Mouse (Mus musculus) limb, embryonic 10.5 days (tissue): ENCODE results near the gene Inhbb. TPM values are rescaled to one million over a fixed set of nuclear protein-coding genes. Genes with fewer than 3 reads are reported as not detected.

Experiments used
- DNase-seq: peaks from one replicate; pipeline ENCODE4 v3.0.0-alpha.2; 2017; ENCODE audit warnings: low spot score
- H3K27ac ChIP-seq: fragments of 300-500 bp; sonication (generic); 2 replicates; pipeline ENCODE4 v1.5.1; 2016; ENCODE audit warnings: mild to moderate bottlenecking
- H3K27me3 ChIP-seq: fragments of 300-500 bp; sonication (generic); 2 replicates; pipeline ENCODE4 v1.6.1; 2016; ENCODE audit warnings: low read depth, mild to moderate bottlenecking; ENCODE audit not compliant: poor library complexity, severe bottlenecking
- H3K36me3 ChIP-seq: fragments of 300-500 bp; sonication (generic); 2 replicates; pipeline ENCODE4 v1.6.1; 2016; ENCODE audit warnings: mild to moderate bottlenecking, moderate library complexity
- H3K4me1 ChIP-seq: fragments of 300-500 bp; sonication (generic); 2 replicates; pipeline ENCODE4 v1.6.1; 2016
- H3K4me3 ChIP-seq: fragments of 300-500 bp; sonication (generic); 2 replicates; pipeline ENCODE4 v1.5.1; 2016; ENCODE audit warnings: mild to moderate bottlenecking, moderate library complexity
- H3K9me3 ChIP-seq: fragments of 300-500 bp; sonication (generic); replicated peaks from 2 replicates; pipeline ENCODE4 v1.6.1; 2016; ENCODE audit warnings: mild to moderate bottlenecking
- WGBS: fragments of 180-500 bp; shearing (Covaris S2); methylation state at CpG from one replicate; pipeline ENCODE4 v1.1.7; 2016; 5-methylcytosine and 5-hydroxymethylcytosine counted together
- polyA plus RNA-seq: library from polyadenylated mRNA; unstranded; fragments of >200 nt; fragmentation: Nextera tagmentation; extraction: Ambion mirVana; gene quantifications from 2 replicates; pipeline ENCODE4 v1.2.1, GENCODE M21; 2016

Inhbb gene
- polyA plus RNA-seq, 1 experiment from 2014 or later: 0.09 TPM

GRCm38 (mm10) chr1:119389771-119390500, 32.1 kb downstream of the Inhbb start:
- Histone ChIP-seq H3K27ac (no peak overlapping the region), H3K27me3 (peaks cover 23% of the 10 kb centered on the region), H3K36me3 (no peaks in the 10 kb centered on the region), H3K4me3 (no peak overlapping the region), H3K9me3 (no peaks in the 10 kb centered on the region), H3K4me1 (peaks cover 7% of the 10 kb centered on the region)
- no peak for DNase-seq
- 54% methylated on average over 7 of the region's 7 CpGs for WGBS

- Histone ChIP-seq H3K4me3 (0 out of 2 replicates have a peak overlapping the region, but pooled peaks have one; percentile 20), H3K36me3 (no peaks in the 10 kb centered on the region), H3K27ac (no peak overlapping the region), H3K27me3 (peaks cover 23% of the 10 kb centered on the region), H3K9me3 (no peaks in the 10 kb centered on the region), H3K4me1 (peaks cover 7% of the 10 kb centered on the region)
- DNase-seq: no peak
- WGBS: 6% methylated on average over 19 of the region's 19 CpGs
These were observed 33.2 kb downstream of the Inhbb start for GRCm38 (mm10) chr1:119388664-119389396.

GRCm38 (mm10) chr1:119386306-119386705, 35.7 kb downstream of the Inhbb start:
- 75% methylated on average over 3 of the region's 3 CpGs for WGBS
- Histone ChIP-seq H3K4me3 (no peak overlapping the region), H3K4me1 (peaks cover 7% of the 10 kb centered on the region), H3K27me3 (peaks cover 23% of the 10 kb centered on the region), H3K27ac (no peak overlapping the region), H3K9me3 (no peaks in the 10 kb centered on the region), H3K36me3 (no peaks in the 10 kb centered on the region)
- DNase-seq: no peak

GRCm38 (mm10) chr1:119383916-119384315, 38.1 kb downstream of the Inhbb start:
- Histone ChIP-seq H3K4me1 (peaks cover 4% of the 10 kb centered on the region), H3K9me3 (no peaks in the 10 kb centered on the region), H3K27me3 (peaks cover 3% of the 10 kb centered on the region), H3K4me3 (no peak overlapping the region), H3K27ac (no peak overlapping the region), H3K36me3 (no peaks in the 10 kb centered on the region)
- DNase-seq: no peak
- WGBS: 83% methylated on average over 10 of the region's 10 CpGs

- Histone ChIP-seq H3K27me3 (no peaks in the 10 kb centered on the region), H3K4me1 (no peaks in the 10 kb centered on the region), H3K27ac (no peak overlapping the region), H3K36me3 (no peaks in the 10 kb centered on the region), H3K9me3 (no peaks in the 10 kb centered on the region), H3K4me3 (no peak overlapping the region)
- 90% methylated on average over 4 of the region's 4 CpGs for WGBS
- no peak for DNase-seq
These were observed 41.4 kb downstream of the Inhbb start for GRCm38 (mm10) chr1:119380609-119381008.

GRCm38 (mm10) chr1:119375376-119375775, 46.7 kb downstream of the Inhbb start:
- peaks cover 4% of the 10 kb centered on the region; the same call in 1 of the 2 replicates for H3K4me1 ChIP-seq
- no peak overlapping the region for H3K27ac ChIP-seq
- H3K36me3 ChIP-seq: no peaks in the 10 kb centered on the region
- no peaks in the 10 kb centered on the region for H3K9me3 ChIP-seq
- WGBS: 69% methylated on average over 5 of the region's 5 CpGs
- no peak overlapping the region for H3K4me3 ChIP-seq
- DNase-seq: no peak
- H3K27me3 ChIP-seq: no peaks in the 10 kb centered on the region

- no peak for DNase-seq
- H3K4me1 ChIP-seq: peaks cover 4% of the 10 kb centered on the region; the same call in 1 of the 2 replicates
These were observed 54.5 kb downstream of the Inhbb start for GRCm38 (mm10) chr1:119367546-119367945.

GRCm38 (mm10) chr1:119366315-119366714, 55.7 kb downstream of the Inhbb start:
- Histone ChIP-seq H3K4me1 (peaks cover 4% of the 10 kb centered on the region; the same call in 1 of the 2 replicates), H3K27ac (no peak overlapping the region), H3K4me3 (no peak overlapping the region), H3K27me3 (no peaks in the 10 kb centered on the region), H3K9me3 (no peaks in the 10 kb centered on the region), H3K36me3 (no peaks in the 10 kb centered on the region)
- WGBS: 75% methylated on average over 6 of the region's 6 CpGs
- DNase-seq: no peak

More at GRCm38 (mm10) chr1:119367546-119367945, 54.5 kb downstream of the Inhbb start:
- H3K27ac ChIP-seq: no peak overlapping the region
- H3K4me3 ChIP-seq: no peak overlapping the region
- whole genome bisulfite sequencing: 83% methylated on average over 12 of the region's 12 CpGs
- no peaks in the 10 kb centered on the region for H3K27me3 ChIP-seq
- H3K9me3 ChIP-seq: no peaks in the 10 kb centered on the region
- no peaks in the 10 kb centered on the region for H3K36me3 ChIP-seq

Other genes starting within 250 kb of the Inhbb start
- gene Ralb, start 82.5 kb upstream of the Inhbb start, polyA plus RNA-seq: 106 and 112 TPM in 2 replicates
- gene Tmem185b, start 103.9 kb upstream of the Inhbb start, polyA plus RNA-seq: 20.7 and 20.9 TPM in 2 replicates
- gene Epb41l5, start 226.8 kb upstream of the Inhbb start, polyA plus RNA-seq: 25.0 and 27.7 TPM in 2 replicates